Mouse (Mus musculus) heart, embryonic 15.5 days (tissue): Measurements from ENCODE around the gene Ccdc146. TPM values are rescaled to one million over a fixed set of nuclear protein-coding genes. Genes with fewer than 3 reads are reported as not detected.
"Not testable (repeated sequence)": the region's sequence is repeated elsewhere in the genome, so short reads cannot be mapped to it uniquely, and the experiment has no call there.

Experiments
- ATAC-seq: fragments of 200-750 bp; cut with Nextera tagmentation; replicated peaks from 2 replicates; pipeline ENCODE4 v1.8.0; 2017; ENCODE audit warnings: low read depth, moderate TSS enrichment; ENCODE audit not compliant: insufficient number of reproducible peaks, insufficient read depth, low FRiP score
- H3K27ac ChIP-seq: fragments of 300-500 bp; sonication (generic); 2 replicates; pipeline ENCODE4 v1.5.1; 2015; ENCODE audit warnings: mild to moderate bottlenecking, inconsistent platforms
- H3K27me3 ChIP-seq: fragments of 300-500 bp; sonication (generic); 2 replicates; pipeline ENCODE4 v1.6.1; 2015; ENCODE audit warnings: inconsistent platforms
- H3K36me3 ChIP-seq: fragments of 300-500 bp; sonication (generic); 2 replicates; pipeline ENCODE4 v1.6.1; 2015; ENCODE audit warnings: mild to moderate bottlenecking, inconsistent platforms
- H3K4me1 ChIP-seq: fragments of 300-500 bp; sonication (generic); replicated peaks from 2 replicates; pipeline ENCODE4 v1.6.1; 2015; ENCODE audit warnings: inconsistent platforms
- H3K4me2 ChIP-seq: fragments of 300-500 bp; sonication (generic); 2 replicates; pipeline ENCODE4 v1.6.1; 2015; ENCODE audit warnings: inconsistent platforms, mild to moderate bottlenecking, moderate library complexity
- H3K4me3 ChIP-seq: fragments of 300-500 bp; sonication (generic); 2 replicates; pipeline ENCODE4 v1.5.1; 2015; ENCODE audit warnings: mild to moderate bottlenecking, inconsistent platforms
- H3K9ac ChIP-seq: fragments of 300-500 bp; sonication (generic); 2 replicates; pipeline ENCODE4 v1.6.1; 2015; ENCODE audit warnings: mild to moderate bottlenecking, inconsistent platforms
- H3K9me3 ChIP-seq: fragments of 300-500 bp; sonication (generic); replicated peaks from 2 replicates; pipeline ENCODE4 v1.6.1; 2016; ENCODE audit warnings: inconsistent platforms
- WGBS: fragments of 180-500 bp; shearing (Covaris S2); methylation state at CpG from one replicate; pipeline ENCODE4 v1.1.7; 2015; ENCODE audit warnings: mixed read lengths; 5-methylcytosine and 5-hydroxymethylcytosine counted together
- polyA plus RNA-seq: library from polyadenylated mRNA; unstranded; fragments of >200 nt; fragmentation: Nextera tagmentation; extraction: Ambion mirVana; gene quantifications from 2 replicates; pipeline ENCODE4 v1.2.1, GENCODE M21; 2015

Ccdc146 gene
- polyA plus RNA-seq, 1 experiment from 2014 or later: 3.0 TPM

- H3K27ac ChIP-seq: no peak overlapping the region
- peaks cover 2% of the 10 kb centered on the region; the same call in 1 of the 2 replicates for H3K4me1 ChIP-seq
- H3K4me2 ChIP-seq: no peak overlapping the region
- ATAC-seq: no peak
- 76% methylated on average over 12 of the region's 12 CpGs for WGBS
- no peaks in the 10 kb centered on the region for H3K27me3 ChIP-seq
- no peak overlapping the region for H3K4me3 ChIP-seq
- no peak overlapping the region for H3K9ac ChIP-seq
- no peaks in the 10 kb centered on the region for H3K36me3 ChIP-seq
- H3K9me3 ChIP-seq: no peaks in the 10 kb centered on the region
These were observed 141.0 kb downstream of the Ccdc146 start for GRCm38 (mm10) chr5:21283356-21284062.

- not testable (repeated sequence) for H3K4me1 ChIP-seq, H3K27me3 ChIP-seq, H3K4me3 ChIP-seq, H3K9ac ChIP-seq, ATAC-seq, H3K9me3 ChIP-seq, H3K36me3 ChIP-seq, H3K27ac ChIP-seq, H3K4me2 ChIP-seq
- WGBS: 49% methylated on average over 2 of the region's 2 CpGs
These were observed 146.8 kb downstream of the Ccdc146 start for GRCm38 (mm10) chr5:21277685-21278084.

- H3K27ac ChIP-seq: no peak overlapping the region
- 66% methylated on average over 9 of the region's 9 CpGs for whole genome bisulfite sequencing
- ATAC-seq: no peak
These were observed 152.8 kb downstream of the Ccdc146 start for GRCm38 (mm10) chr5:21271386-21272354.

GRCm38 (mm10) chr5:21270756-21271155, 153.7 kb downstream of the Ccdc146 start:
- no peaks in the 10 kb centered on the region for H3K36me3 ChIP-seq
- ATAC-seq: no peak
- WGBS: 51% methylated on average over 4 of the region's 4 CpGs

More at GRCm38 (mm10) chr5:21271386-21272354, 152.8 kb downstream of the Ccdc146 start:
- Histone ChIP-seq H3K4me3 (no peak overlapping the region), H3K4me2 (no peak overlapping the region), H3K36me3 (no peaks in the 10 kb centered on the region), H3K9ac (no peak overlapping the region), H3K27me3 (no peaks in the 10 kb centered on the region), H3K9me3 (no peaks in the 10 kb centered on the region), H3K4me1 (peaks cover 5% of the 10 kb centered on the region)

GRCm38 (mm10) chr5:21269446-21269845, 155.0 kb downstream of the Ccdc146 start:
- H3K4me2 ChIP-seq: no peak overlapping the region
- no peak overlapping the region for H3K9ac ChIP-seq
- no peak for ATAC-seq
- H3K27ac ChIP-seq: no peak overlapping the region
- no peaks in the 10 kb centered on the region for H3K9me3 ChIP-seq
- H3K27me3 ChIP-seq: no peaks in the 10 kb centered on the region
- WGBS: 65% methylated on average over 5 of the region's 5 CpGs
- H3K4me3 ChIP-seq: no peak overlapping the region
- H3K4me1 ChIP-seq: peaks cover 5% of the 10 kb centered on the region
- no peaks in the 10 kb centered on the region for H3K36me3 ChIP-seq

More at GRCm38 (mm10) chr5:21270756-21271155, 153.7 kb downstream of the Ccdc146 start:
- Histone ChIP-seq H3K4me3 (no peak overlapping the region), H3K4me2 (no peak overlapping the region), H3K9me3 (no peaks in the 10 kb centered on the region), H3K9ac (no peak overlapping the region), H3K27me3 (no peaks in the 10 kb centered on the region), H3K27ac (no peak overlapping the region), H3K4me1 (peaks cover 5% of the 10 kb centered on the region)

- Histone ChIP-seq H3K9me3 (no peaks in the 10 kb centered on the region), H3K27me3 (no peaks in the 10 kb centered on the region), H3K27ac (no peak overlapping the region), H3K9ac (no peak overlapping the region), H3K4me3 (no peak overlapping the region), H3K36me3 (no peaks in the 10 kb centered on the region), H3K4me2 (no peak overlapping the region), H3K4me1 (peaks cover 5% of the 10 kb centered on the region)
- 72% methylated on average over 2 of the region's 2 CpGs for WGBS
- 0 out of 2 replicates have a peak, but pooled peaks have one; percentile 14 for ATAC-seq
These were observed 157.4 kb downstream of the Ccdc146 start for GRCm38 (mm10) chr5:21267090-21267489.

- WGBS: 24% methylated on average over 4 of the region's 4 CpGs
- no peaks in the 10 kb centered on the region for H3K4me1 ChIP-seq
- no peak overlapping the region for H3K27ac ChIP-seq
- ATAC-seq: no peak
- H3K4me2 ChIP-seq: no peak overlapping the region
- no peaks in the 10 kb centered on the region for H3K36me3 ChIP-seq
- H3K9ac ChIP-seq: no peak overlapping the region
- no peak overlapping the region for H3K4me3 ChIP-seq
- no peaks in the 10 kb centered on the region for H3K9me3 ChIP-seq
- no peaks in the 10 kb centered on the region for H3K27me3 ChIP-seq
These were observed 159.4 kb downstream of the Ccdc146 start for GRCm38 (mm10) chr5:21265049-21265448.

GRCm38 (mm10) chr5:21264352-21265021, 160.0 kb downstream of the Ccdc146 start:
- Histone ChIP-seq H3K4me2 (no peak overlapping the region), H3K9me3 (no peaks in the 10 kb centered on the region), H3K36me3 (no peaks in the 10 kb centered on the region), H3K4me3 (no peak overlapping the region), H3K27me3 (no peaks in the 10 kb centered on the region), H3K4me1 (no peaks in the 10 kb centered on the region), H3K27ac (no peak overlapping the region), H3K9ac (no peak overlapping the region)
- no peak for ATAC-seq
- WGBS: 88% methylated on average over 8 of the region's 8 CpGs

GRCm38 (mm10) chr5:21263202-21264055, 161.0 kb downstream of the Ccdc146 start:
- no peak for ATAC-seq
- Histone ChIP-seq H3K27me3 (no peaks in the 10 kb centered on the region), H3K27ac (no peak overlapping the region), H3K4me3 (no peak overlapping the region), H3K4me1 (no peaks in the 10 kb centered on the region), H3K36me3 (no peaks in the 10 kb centered on the region), H3K9ac (no peak overlapping the region), H3K4me2 (no peak overlapping the region), H3K9me3 (no peaks in the 10 kb centered on the region)
- WGBS: 56% methylated on average over 18 of the region's 18 CpGs

GRCm38 (mm10) chr5:21261202-21261844, 163.2 kb downstream of the Ccdc146 start:
- Histone ChIP-seq H3K4me3 (no peak overlapping the region), H3K27ac (no peak overlapping the region), H3K27me3 (no peaks in the 10 kb centered on the region), H3K4me2 (no peak overlapping the region), H3K9me3 (no peaks in the 10 kb centered on the region), H3K9ac (no peak overlapping the region), H3K36me3 (no peaks in the 10 kb centered on the region), H3K4me1 (0 out of 2 replicates have a peak, but pooled peaks cover 2% of the 10 kb centered on the region)
- no peak for ATAC-seq
- WGBS: 48% methylated on average over 6 of the region's 6 CpGs
